Mouse (Mus musculus): ENCODE data around the gene Ttc23. TPM values are rescaled to one million over a fixed set of nuclear protein-coding genes. Genes with fewer than 3 reads are reported as not detected.
A peak's percentile ranks its signal among the peaks of the same experiment; 100 is the strongest.

Gene Ttc23
- polyA plus RNA-seq, 1 experiment: 14.2 TPM

- Histone ChIP-seq H3K36me3 (ENCODE audit: control insufficient read depth, insufficient read depth) (no peaks in the 10 kb centered on the region), H3K27me3 (ENCODE audit: control insufficient read depth, insufficient read depth, insufficient read length) (no peaks in the 10 kb centered on the region), H3K4me3 (no peak overlapping the region), H3K79me2 (ENCODE audit: control insufficient read depth, insufficient read depth) (no peaks in the 10 kb centered on the region), H3K4me2 (ENCODE audit: low read depth) (peak overlapping the region; percentile 37), H3ac (ENCODE audit: control insufficient read depth, insufficient read length) (no peak overlapping the region)
- no peak for TF ChIP-seq TCF3 (IDR thresholded peaks at IDR 0.05; ENCODE audit: insufficient read length, low read depth)
- TF ChIP-seq MYOG (IDR thresholded peaks at IDR 0.05; ENCODE audit: control insufficient read depth in 1 of 3, insufficient read depth in 1 of 3, insufficient read length in 2 of 3, low read depth in 2 of 3): no peak
- no peak for TF ChIP-seq REST (IDR thresholded peaks at IDR 0.05; ENCODE audit: insufficient read depth, insufficient read length)
- no peak for TF ChIP-seq POLR2A (IDR thresholded peaks at IDR 0.05; ENCODE audit: insufficient read length, low read depth)
- TF ChIP-seq MYOD1 (IDR thresholded peaks at IDR 0.05; ENCODE audit: control insufficient read depth in 1 of 3, insufficient read length in 2 of 3, low read depth in 2 of 3): peak in 1 of 3 experiments; percentile 29
- TF ChIP-seq SRF (IDR thresholded peaks at IDR 0.05; ENCODE audit: control insufficient read depth, insufficient read length, low read depth): no peak
- no peak for TF ChIP-seq USF1 (IDR thresholded peaks at IDR 0.05; ENCODE audit: low read depth)
- no peak for TF ChIP-seq POLR2AphosphoS2 (IDR thresholded peaks at IDR 0.05; ENCODE audit: insufficient read length, low read depth)
Measured at GRCm38 (mm10) chr7:67629681-67630080, 17.5 kb upstream of the Ttc23 start.

DNA sequence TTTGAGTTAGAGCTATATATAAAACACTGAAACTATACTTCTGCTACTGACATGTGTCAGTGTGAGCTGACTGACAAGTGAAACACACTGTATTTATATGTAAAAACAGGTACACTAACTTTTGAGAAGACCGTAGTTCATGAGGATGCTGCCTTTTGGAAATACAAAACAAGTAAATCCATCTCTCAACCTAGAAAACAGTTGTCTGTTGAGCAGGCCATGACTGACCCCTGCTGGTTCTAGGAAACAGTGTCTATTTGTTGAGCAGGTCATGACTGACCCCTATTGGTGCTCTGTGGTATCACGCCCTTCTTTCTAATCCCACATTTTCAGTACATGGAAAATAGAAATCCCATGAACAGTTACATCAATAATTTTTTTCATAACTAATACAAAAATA lies 16.4 kb upstream of the Ttc23 start:
- H3K4me2 ChIP-seq (ENCODE audit: low read depth): peak overlapping the region; percentile 37
- no peaks in the 10 kb centered on the region for H3K79me2 ChIP-seq (ENCODE audit: control insufficient read depth, insufficient read depth)
- no peak overlapping the region for H3ac ChIP-seq (ENCODE audit: control insufficient read depth, insufficient read length)
- no peak for TF ChIP-seq TCF3 (IDR thresholded peaks at IDR 0.05; ENCODE audit: insufficient read length, low read depth)
- TF ChIP-seq POLR2AphosphoS2 (IDR thresholded peaks at IDR 0.05; ENCODE audit: insufficient read length, low read depth): no peak
- TF ChIP-seq SRF (IDR thresholded peaks at IDR 0.05; ENCODE audit: control insufficient read depth, insufficient read length, low read depth): no peak
- TF ChIP-seq CEBPB (IDR thresholded peaks at IDR 0.05; ENCODE audit: insufficient read depth, poor library complexity, severe bottlenecking): no peak
- TF ChIP-seq MYOD1 (IDR thresholded peaks at IDR 0.05; ENCODE audit: control insufficient read depth in 1 of 3, insufficient read length in 2 of 3, low read depth in 2 of 3): no peak
- no peak for TF ChIP-seq E2F4 (IDR thresholded peaks at IDR 0.05; ENCODE audit: insufficient read depth)
- TF ChIP-seq USF1 (IDR thresholded peaks at IDR 0.05; ENCODE audit: low read depth): no peak
- TF ChIP-seq MAX (IDR thresholded peaks at IDR 0.05; ENCODE audit: low read depth): no peak
- no peak for TF ChIP-seq TCF12 (IDR thresholded peaks at IDR 0.05; ENCODE audit: insufficient read depth, poor library complexity, severe bottlenecking)
- no peaks in the 10 kb centered on the region for H3K36me3 ChIP-seq (ENCODE audit: control insufficient read depth, insufficient read depth)
- H3K4me3 ChIP-seq: no peak overlapping the region
- no peaks in the 10 kb centered on the region for H3K27me3 ChIP-seq (ENCODE audit: control insufficient read depth, insufficient read depth, insufficient read length)

DNA sequence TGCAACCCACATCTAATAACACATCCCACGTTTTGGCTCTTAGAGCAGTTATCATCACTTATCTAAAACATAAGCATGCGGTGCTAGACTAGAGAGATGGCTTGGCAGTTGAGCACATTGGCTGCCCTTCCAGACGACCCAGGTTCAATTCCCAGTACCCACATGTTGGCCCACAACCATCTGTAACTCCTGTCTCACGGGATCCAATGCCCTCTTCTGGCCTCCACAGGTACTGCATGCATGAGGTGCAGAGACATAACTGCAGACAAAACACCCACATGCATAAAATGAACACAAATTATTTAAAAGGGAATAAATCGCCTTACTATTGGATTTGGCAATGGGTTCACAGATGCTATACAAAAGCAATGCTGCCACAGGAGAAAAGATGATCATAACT lies 14.8 kb upstream of the Ttc23 start:
- no peak overlapping the region for H3K4me2 ChIP-seq (ENCODE audit: low read depth)
- no peaks in the 10 kb centered on the region for H3K27me3 ChIP-seq (ENCODE audit: control insufficient read depth, insufficient read depth, insufficient read length)
- no peaks in the 10 kb centered on the region for H3K79me2 ChIP-seq (ENCODE audit: control insufficient read depth, insufficient read depth)
- no peak for TF ChIP-seq TCF3 (IDR thresholded peaks at IDR 0.05; ENCODE audit: insufficient read length, low read depth)
- no peak for TF ChIP-seq MYOG (IDR thresholded peaks at IDR 0.05; ENCODE audit: control insufficient read depth in 1 of 3, insufficient read depth in 1 of 3, insufficient read length in 2 of 3, low read depth in 2 of 3)
- no peak for TF ChIP-seq REST (IDR thresholded peaks at IDR 0.05; ENCODE audit: insufficient read depth, insufficient read length)
- TF ChIP-seq TCF12 (IDR thresholded peaks at IDR 0.05; ENCODE audit: insufficient read depth, poor library complexity, severe bottlenecking): no peak
- no peak for TF ChIP-seq POLR2A (IDR thresholded peaks at IDR 0.05; ENCODE audit: insufficient read length, low read depth)
- H3K4me3 ChIP-seq: no peak overlapping the region
- H3K36me3 ChIP-seq (ENCODE audit: control insufficient read depth, insufficient read depth): no peaks in the 10 kb centered on the region
- H3ac ChIP-seq (ENCODE audit: control insufficient read depth, insufficient read length): no peak overlapping the region

DNA sequence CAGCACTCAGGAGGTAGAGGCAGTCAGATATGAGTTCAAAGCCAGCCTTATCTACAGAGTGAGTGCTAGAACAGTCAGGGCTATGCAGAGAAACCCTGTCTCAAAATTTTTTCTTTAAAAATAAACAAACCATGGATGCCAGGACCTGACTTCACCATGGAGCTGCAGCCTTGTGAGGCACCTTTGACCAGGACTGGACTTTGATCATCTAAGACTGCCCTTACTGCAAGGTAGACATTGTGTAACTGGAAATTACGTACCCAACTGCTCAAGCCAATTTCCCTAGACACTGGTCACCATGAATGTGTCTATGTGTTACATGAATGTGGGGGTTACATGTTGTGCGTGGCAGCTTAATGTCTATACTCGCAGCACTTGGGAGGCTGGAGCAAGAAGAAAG lies 13.0 kb upstream of the Ttc23 start:
- Histone ChIP-seq H3K36me3 (ENCODE audit: control insufficient read depth, insufficient read depth) (no peaks in the 10 kb centered on the region), H3K27me3 (ENCODE audit: control insufficient read depth, insufficient read depth, insufficient read length) (no peaks in the 10 kb centered on the region), H3ac (ENCODE audit: control insufficient read depth, insufficient read length) (no peak overlapping the region), H3K4me3 (no peak overlapping the region), H3K79me2 (ENCODE audit: control insufficient read depth, insufficient read depth) (no peaks in the 10 kb centered on the region), H3K4me2 (ENCODE audit: low read depth) (no peak overlapping the region)
- TF ChIP-seq CEBPB (IDR thresholded peaks at IDR 0.05; ENCODE audit: insufficient read depth, poor library complexity, severe bottlenecking) (no peak), POLR2AphosphoS2 (IDR thresholded peaks at IDR 0.05; ENCODE audit: insufficient read length, low read depth) (no peak), SRF (IDR thresholded peaks at IDR 0.05; ENCODE audit: control insufficient read depth, insufficient read length, low read depth) (no peak), TCF12 (IDR thresholded peaks at IDR 0.05; ENCODE audit: insufficient read depth, poor library complexity, severe bottlenecking) (no peak), POLR2A (IDR thresholded peaks at IDR 0.05; ENCODE audit: insufficient read length, low read depth) (no peak), REST (IDR thresholded peaks at IDR 0.05; ENCODE audit: insufficient read depth, insufficient read length) (no peak), USF1 (IDR thresholded peaks at IDR 0.05; ENCODE audit: low read depth) (no peak), MYOD1 (IDR thresholded peaks at IDR 0.05; ENCODE audit: control insufficient read depth in 1 of 3, insufficient read length in 2 of 3, low read depth in 2 of 3) (no peak), MYOG (IDR thresholded peaks at IDR 0.05; ENCODE audit: control insufficient read depth in 1 of 3, insufficient read depth in 1 of 3, insufficient read length in 2 of 3, low read depth in 2 of 3) (no peak), E2F4 (IDR thresholded peaks at IDR 0.05; ENCODE audit: insufficient read depth) (no peak), MAX (IDR thresholded peaks at IDR 0.05; ENCODE audit: low read depth) (no peak)

GRCm38 (mm10) chr7:67636161-67636560 lies 11.0 kb upstream of the Ttc23 start:
- peaks cover 10% of the 10 kb centered on the region for H3K36me3 ChIP-seq (ENCODE audit: control insufficient read depth, insufficient read depth)
- no peak overlapping the region for H3ac ChIP-seq (ENCODE audit: control insufficient read depth, insufficient read length)
- no peak overlapping the region for H3K4me3 ChIP-seq
- TF ChIP-seq E2F4 (IDR thresholded peaks at IDR 0.05; ENCODE audit: insufficient read depth) (no peak), USF1 (IDR thresholded peaks at IDR 0.05; ENCODE audit: low read depth) (no peak), MYOD1 (IDR thresholded peaks at IDR 0.05; ENCODE audit: control insufficient read depth in 1 of 3, insufficient read length in 2 of 3, low read depth in 2 of 3) (no peak), POLR2A (IDR thresholded peaks at IDR 0.05; ENCODE audit: insufficient read length, low read depth) (no peak), POLR2AphosphoS2 (IDR thresholded peaks at IDR 0.05; ENCODE audit: insufficient read length, low read depth) (no peak), SRF (IDR thresholded peaks at IDR 0.05; ENCODE audit: control insufficient read depth, insufficient read length, low read depth) (no peak), CEBPB (IDR thresholded peaks at IDR 0.05; ENCODE audit: insufficient read depth, poor library complexity, severe bottlenecking) (no peak), TCF3 (IDR thresholded peaks at IDR 0.05; ENCODE audit: insufficient read length, low read depth) (no peak), MYOG (IDR thresholded peaks at IDR 0.05; ENCODE audit: control insufficient read depth in 1 of 3, insufficient read depth in 1 of 3, insufficient read length in 2 of 3, low read depth in 2 of 3) (no peak), REST (IDR thresholded peaks at IDR 0.05; ENCODE audit: insufficient read depth, insufficient read length) (no peak), TCF12 (IDR thresholded peaks at IDR 0.05; ENCODE audit: insufficient read depth, poor library complexity, severe bottlenecking) (no peak), MAX (IDR thresholded peaks at IDR 0.05; ENCODE audit: low read depth) (no peak)
- no peak overlapping the region for H3K4me2 ChIP-seq (ENCODE audit: low read depth)
- no peaks in the 10 kb centered on the region for H3K27me3 ChIP-seq (ENCODE audit: control insufficient read depth, insufficient read depth, insufficient read length)
- no peaks in the 10 kb centered on the region for H3K79me2 ChIP-seq (ENCODE audit: control insufficient read depth, insufficient read depth)

Measured in myocyte (in vitro differentiated cells).